ENCODE assay signal across 9 mouse cellular contexts in the genomic region with DNA sequence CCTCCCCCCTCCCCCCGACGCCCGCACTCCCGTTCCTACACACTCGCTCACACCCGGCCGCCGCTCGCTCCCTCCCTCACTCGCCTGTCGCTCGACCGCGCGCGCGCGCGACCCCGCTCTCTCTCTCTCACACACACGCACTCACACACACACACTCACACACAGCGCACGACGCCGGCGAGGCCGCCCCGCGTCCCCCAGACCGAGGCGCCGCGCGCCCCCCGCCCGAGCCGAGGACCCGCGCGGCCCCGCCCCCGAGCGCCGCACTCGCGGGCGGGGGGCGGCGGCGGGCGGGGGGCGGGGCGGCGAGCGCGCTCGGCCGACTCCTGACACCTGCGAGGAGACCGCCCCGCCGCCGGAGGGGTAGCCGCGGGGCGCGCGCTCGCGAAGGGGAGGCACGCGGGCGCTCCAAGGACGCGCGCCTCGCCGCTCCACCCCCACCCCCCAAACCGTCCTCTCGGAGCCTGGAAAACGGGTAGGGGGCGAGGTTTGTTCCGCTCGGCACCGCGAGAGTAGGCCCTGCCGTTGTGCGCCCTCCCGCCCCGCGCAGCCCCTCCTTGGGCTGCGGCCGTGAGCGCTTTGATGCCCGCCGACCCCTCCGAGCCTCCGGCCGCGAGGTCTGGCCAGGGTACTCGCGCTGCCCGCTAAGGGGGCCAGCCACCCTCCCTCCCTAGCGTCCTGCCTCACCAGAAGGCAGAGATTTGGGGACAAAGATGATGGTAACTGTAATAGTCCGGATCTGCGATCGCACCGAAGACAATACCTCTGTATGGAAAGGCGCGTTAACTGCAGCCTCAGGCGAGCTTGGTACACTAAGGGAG. TPM values are rescaled to one million over a fixed set of nuclear protein-coding genes. Genes with fewer than 3 reads are reported as not detected.
DNase-seq lines count a peak whose midpoint lies in the region; ATAC-seq lines count a peak whose summit lies in the region.
"Had no signal": no experiment of that assay in that cellular context is flagged by ENCODE, and none has a peak within 500 bp of the region (broad histone marks: within the 10 kb centered on the region; RNA-seq: fewer than 3 reads in every experiment).

No protein-coding gene starts in this region.

- WGBS in forebrain, embryonic 15.5 days: under 1% methylated on average over 78 of the region's 111 CpGs

- H3K9me3 ChIP-seq in forebrain, embryonic 15.5 days: no peaks in the 10 kb centered on the region

- peak; percentile 90 for ATAC-seq in forebrain, embryonic 15.5 days (replicated peaks)

- H3K9ac ChIP-seq in forebrain, embryonic 15.5 days (replicated peaks): peak overlapping the region; percentile 95

- H3K27ac ChIP-seq in forebrain, embryonic 15.5 days (replicated peaks): peak overlapping the region; percentile 99

- peaks cover 36% of the 10 kb centered on the region for H3K4me1 ChIP-seq in forebrain, embryonic 15.5 days

- peak; percentile 20 for DNase-seq in gastrocnemius, postnatal 10 days
- DNase-seq in gastrocnemius, adult 18-20 months (ENCODE audit: low spot score): no peak
- DNase-seq in ZHBTc4 (ENCODE audit: low read depth, low spot score): peak; percentile 94
- peak; percentile 73 to 81 for DNase-seq in kidney, postnatal 4 days
- peak; percentile 32 for DNase-seq in lung, postnatal 10 days
- peak; percentile 92 for DNase-seq in right cerebral cortex, postnatal 4 days
- DNase-seq in c-Kit-positive CD71-positive TER-119-positive erythroid progenitor cells, embryonic 14.5 days (ENCODE audit: low spot score): no peak

- H3K27me3 ChIP-seq in forebrain, embryonic 15.5 days: no peaks in the 10 kb centered on the region

- H3K4me3 ChIP-seq in forebrain, embryonic 15.5 days: peak overlapping the region; percentile 84

- H3K36me3 ChIP-seq in forebrain, embryonic 15.5 days: no peaks in the 10 kb centered on the region

- H3K4me2 ChIP-seq in forebrain, embryonic 15.5 days (replicated peaks): peak overlapping the region; percentile 65

RNA-seq across cellular contexts. Expression of gene Rimklb, which starts 12.1 kb away (rescaled TPM):
- total RNA-seq in gastrocnemius, postnatal 10 days (2021): 1 to 10 TPM; 2.1 to 2.6 TPM
- total RNA-seq in gastrocnemius, adult 18-20 months (2021): under 1 TPM; 0.21 to 0.38 TPM
- 98.3 and 106 TPM in 2 replicates for polyA plus RNA-seq in forebrain, embryonic 15.5 days (2015; fragmentation: Nextera tagmentation; extraction: Ambion mirVana)

RNA-seq across cellular contexts. Expression of gene Mfap5, which starts 19.1 kb away (rescaled TPM):
- total RNA-seq in gastrocnemius, postnatal 10 days (2021): 100 to 1,000 TPM; 115 to 141 TPM
- total RNA-seq in gastrocnemius, adult 18-20 months (2021): 10 to 100 TPM; 17.1 to 24.2 TPM
- polyA plus RNA-seq in forebrain, embryonic 15.5 days (2015; fragmentation: Nextera tagmentation; extraction: Ambion mirVana): 0.72 and 1.8 TPM in 2 replicates
- total RNA-seq: layer of hippocampus, postnatal 36 days had no signal

Comparison
In these comparisons a context has a peak if more than half of its experiments do, and no peak if none do; other contexts are left out.
1. DNase-seq: peak in gastrocnemius, postnatal 10 days (single experiment), ZHBTc4 (single experiment), kidney, postnatal 4 days (2 of 2), lung, postnatal 10 days (single experiment) and right cerebral cortex, postnatal 4 days (single experiment); none in gastrocnemius, adult 18-20 months (single experiment) and c-Kit-positive CD71-positive TER-119-positive erythroid progenitor cells, embryonic 14.5 days (single experiment).
2. RNA of gene Mfap5, which starts 19.1 kb away (total RNA-seq): 115 to 141 TPM in gastrocnemius, postnatal 10 days; 17.1 to 24.2 TPM in gastrocnemius, adult 18-20 months; every median in the first group is over 4 times any median in the second.